Mouse (Mus musculus) ES-Bruce4 (cell line): ENCODE results near the gene Rdh5.

Experiments used
- CTCF ChIP-seq: IDR thresholded peaks from one replicate; pipeline ENCODE4 v1.8.1; 2011; ENCODE audit warnings: low read depth, low read length
- EP300 ChIP-seq: IDR thresholded peaks from 2 replicates; pipeline ENCODE4 v1.6.1; 2011; ENCODE audit warnings: low read depth, low read length; ENCODE audit not compliant: insufficient read depth
- POLR2A ChIP-seq: IDR thresholded peaks from one replicate; pipeline ENCODE4 v1.8.1; 2011; ENCODE audit warnings: low read length; ENCODE audit not compliant: insufficient read depth

DNA sequence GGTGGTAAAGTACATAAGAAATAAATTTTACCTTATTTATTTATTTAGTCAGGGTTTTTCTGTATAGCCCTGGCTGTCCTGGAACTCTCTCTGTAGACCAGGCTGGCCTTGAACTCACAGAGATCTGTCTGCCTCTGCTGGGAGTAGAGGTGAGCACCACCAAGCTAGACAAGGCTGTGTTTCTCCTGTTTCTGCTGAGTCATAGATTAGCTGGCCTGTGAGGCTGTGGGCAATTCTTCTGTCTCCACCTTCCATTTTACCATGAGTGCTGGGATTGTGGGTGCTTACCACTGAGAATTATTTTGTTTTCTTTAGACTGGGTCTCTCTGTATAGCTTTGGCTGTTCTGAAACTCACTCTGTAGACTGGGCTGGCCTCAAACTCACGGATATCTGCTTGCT is 21.3 kb downstream of the Rdh5 start:
- TF ChIP-seq CTCF (no peak), EP300 (no peak), POLR2A (no peak)
